Mouse (Mus musculus) neural tube, embryonic 12.5 days (tissue): Measurements from ENCODE around the gene Lrrc23. TPM values are rescaled to one million over a fixed set of nuclear protein-coding genes. Genes with fewer than 3 reads are reported as not detected.
A peak's percentile ranks its signal among the peaks of the same experiment; 100 is the strongest.
"Not testable (repeated sequence)": the region's sequence is repeated elsewhere in the genome, so short reads cannot be mapped to it uniquely, and the experiment has no call there.

Source experiments
- ATAC-seq: fragments of 200-750 bp; cut with Nextera tagmentation; 2 replicates; pipeline ENCODE4 v1.8.0; 2017; ENCODE audit warnings: low read depth, mild to moderate bottlenecking, moderate TSS enrichment, moderate library complexity; ENCODE audit not compliant: low FRiP score
- H3K27ac ChIP-seq: fragments of 300-500 bp; sonication (generic); 2 replicates; pipeline ENCODE4 v1.5.1; 2016
- H3K27me3 ChIP-seq: fragments of 300-500 bp; sonication (generic); replicated peaks from 2 replicates; pipeline ENCODE4 v1.6.1; 2016; ENCODE audit warnings: mild to moderate bottlenecking
- H3K36me3 ChIP-seq: fragments of 300-500 bp; sonication (generic); 2 replicates; pipeline ENCODE4 v1.6.1; 2016; ENCODE audit warnings: mild to moderate bottlenecking
- H3K4me1 ChIP-seq: fragments of 300-500 bp; sonication (generic); 2 replicates; pipeline ENCODE4 v1.6.1; 2016
- H3K4me2 ChIP-seq: fragments of 300-500 bp; sonication (generic); replicated peaks from 2 replicates; pipeline ENCODE4 v1.6.1; 2016; ENCODE audit warnings: mild to moderate bottlenecking
- H3K4me3 ChIP-seq: fragments of 300-500 bp; sonication (generic); 2 replicates; pipeline ENCODE4 v1.5.1; 2016
- H3K9ac ChIP-seq: fragments of 300-500 bp; sonication (generic); 2 replicates; pipeline ENCODE4 v1.6.1; 2016; ENCODE audit warnings: mild to moderate bottlenecking
- H3K9me3 ChIP-seq: fragments of 300-500 bp; sonication (generic); 2 replicates; pipeline ENCODE4 v1.6.1; 2016; ENCODE audit warnings: mild to moderate bottlenecking
- WGBS: fragments of 180-500 bp; shearing (Covaris S2); methylation state at CpG from one replicate; pipeline ENCODE4 v1.1.7; 2016; 5-methylcytosine and 5-hydroxymethylcytosine counted together
- polyA plus RNA-seq: library from polyadenylated mRNA; unstranded; fragments of >200 nt; fragmentation: Nextera tagmentation; extraction: Ambion mirVana; gene quantifications from 2 replicates; pipeline ENCODE4 v1.2.1, GENCODE M21; 2016

Gene Lrrc23
- polyA plus RNA-seq, 1 experiment from 2014 or later, result 0.85 TPM

DNA sequence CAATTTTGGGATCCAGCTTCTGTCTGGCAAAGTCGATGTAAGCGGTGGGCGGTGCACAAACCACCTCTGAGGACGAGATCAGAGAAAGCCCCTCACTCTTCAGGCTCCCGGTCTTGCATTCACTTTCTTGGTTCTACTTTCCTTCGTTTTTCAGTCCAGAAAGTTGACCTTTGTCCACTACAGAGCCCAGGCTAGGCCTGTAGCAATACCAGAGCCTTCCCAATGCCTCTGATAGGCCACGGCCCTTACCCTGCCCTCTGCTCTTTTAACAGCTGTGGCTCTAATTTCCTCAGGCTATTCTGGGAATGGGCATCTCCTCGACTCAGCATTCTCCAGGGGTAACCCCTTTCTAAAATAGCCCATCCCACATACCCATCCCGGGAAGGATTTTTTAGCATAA is 33.3 kb upstream of the Lrrc23 start:
- H3K4me2 ChIP-seq, result peak overlapping the region; percentile 89
- 21% methylated on average over 9 of the region's 9 CpGs for WGBS
- no peak overlapping the region for H3K27ac ChIP-seq
- H3K4me3 ChIP-seq, result peak overlapping the region; percentile 67
- no peaks in the 10 kb centered on the region for H3K9me3 ChIP-seq
- ATAC-seq, result no peak
- peaks cover 40% of the 10 kb centered on the region for H3K36me3 ChIP-seq
- no peaks in the 10 kb centered on the region for H3K27me3 ChIP-seq
- H3K4me1 ChIP-seq, result peaks cover 54% of the 10 kb centered on the region
- H3K9ac ChIP-seq, result peak overlapping the region; percentile 82

DNA sequence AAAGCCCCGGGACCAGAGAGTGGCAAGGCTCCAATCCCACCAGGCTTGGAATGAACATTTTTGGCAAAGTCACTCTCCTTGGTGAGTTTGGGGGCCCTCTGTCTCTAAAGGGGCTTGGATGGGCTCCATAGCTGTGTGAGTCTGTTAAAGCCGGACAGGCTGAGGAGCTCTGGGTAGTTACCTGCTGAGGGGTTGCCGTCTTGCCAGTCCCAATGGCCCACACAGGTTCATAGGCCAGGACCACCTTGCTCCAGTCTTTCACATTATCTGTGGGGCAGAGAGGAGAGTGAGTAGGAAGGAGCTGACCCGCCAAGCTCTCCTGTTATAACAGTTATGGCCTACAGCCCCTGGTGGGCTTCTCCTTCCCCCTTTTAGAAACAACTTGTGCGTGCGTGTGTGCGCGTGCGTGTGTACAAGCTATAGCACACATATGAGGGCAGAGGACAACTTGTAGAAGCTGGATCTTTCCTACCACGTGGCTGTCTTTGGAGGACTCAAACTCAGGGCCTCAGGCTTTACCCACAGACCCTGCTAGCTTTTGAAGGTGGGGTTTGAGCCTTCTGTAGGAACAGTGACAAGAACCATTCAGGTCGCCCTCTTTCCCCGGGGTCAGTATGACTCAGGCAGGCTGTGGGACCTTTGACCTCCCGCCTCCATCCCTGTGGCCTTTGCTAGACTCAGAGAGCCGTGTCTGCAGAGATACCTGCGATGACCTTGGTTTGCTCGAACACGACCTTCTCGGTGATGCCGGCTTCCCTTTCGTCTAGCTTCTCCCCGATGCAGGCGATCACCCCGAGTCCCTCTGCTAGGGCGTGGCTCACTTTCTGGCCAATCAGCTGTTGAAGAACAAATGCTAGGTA is 32.4 kb upstream of the Lrrc23 start:
- Histone ChIP-seq H3K9me3 (no peaks in the 10 kb centered on the region), H3K27ac (no peak overlapping the region), H3K4me2 (peak overlapping the region; percentile 89), H3K4me3 (0 out of 2 replicates have a peak overlapping the region, but pooled peaks have one; percentile 67), H3K36me3 (peaks cover 31% of the 10 kb centered on the region), H3K27me3 (no peaks in the 10 kb centered on the region), H3K4me1 (peaks cover 54% of the 10 kb centered on the region), H3K9ac (no peak overlapping the region)
- WGBS, result 89% methylated on average over 24 of the region's 24 CpGs
- ATAC-seq, result no peak

DNA sequence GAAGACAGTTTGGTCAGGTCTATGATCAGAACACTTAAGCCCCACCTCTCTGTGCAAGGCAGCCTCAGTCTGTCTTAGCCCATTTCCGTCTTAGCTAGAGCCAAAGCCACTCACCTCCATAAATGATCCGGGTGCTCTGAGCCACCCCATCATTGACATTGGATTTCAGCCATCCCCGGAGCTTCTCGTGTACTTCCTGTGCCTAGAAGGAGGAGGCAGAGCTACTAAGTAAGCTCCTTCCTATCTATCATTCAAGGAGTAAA is 31.8 kb upstream of the Lrrc23 start:
- Histone ChIP-seq H3K27me3 (no peaks in the 10 kb centered on the region), H3K4me2 (no peak overlapping the region), H3K9ac (no peak overlapping the region), H3K4me3 (no peak overlapping the region), H3K4me1 (peaks cover 54% of the 10 kb centered on the region), H3K9me3 (no peaks in the 10 kb centered on the region), H3K36me3 (peaks cover 25% of the 10 kb centered on the region), H3K27ac (no peak overlapping the region)
- ATAC-seq, result no peak
- 83% methylated on average over 4 of the region's 4 CpGs for WGBS

DNA sequence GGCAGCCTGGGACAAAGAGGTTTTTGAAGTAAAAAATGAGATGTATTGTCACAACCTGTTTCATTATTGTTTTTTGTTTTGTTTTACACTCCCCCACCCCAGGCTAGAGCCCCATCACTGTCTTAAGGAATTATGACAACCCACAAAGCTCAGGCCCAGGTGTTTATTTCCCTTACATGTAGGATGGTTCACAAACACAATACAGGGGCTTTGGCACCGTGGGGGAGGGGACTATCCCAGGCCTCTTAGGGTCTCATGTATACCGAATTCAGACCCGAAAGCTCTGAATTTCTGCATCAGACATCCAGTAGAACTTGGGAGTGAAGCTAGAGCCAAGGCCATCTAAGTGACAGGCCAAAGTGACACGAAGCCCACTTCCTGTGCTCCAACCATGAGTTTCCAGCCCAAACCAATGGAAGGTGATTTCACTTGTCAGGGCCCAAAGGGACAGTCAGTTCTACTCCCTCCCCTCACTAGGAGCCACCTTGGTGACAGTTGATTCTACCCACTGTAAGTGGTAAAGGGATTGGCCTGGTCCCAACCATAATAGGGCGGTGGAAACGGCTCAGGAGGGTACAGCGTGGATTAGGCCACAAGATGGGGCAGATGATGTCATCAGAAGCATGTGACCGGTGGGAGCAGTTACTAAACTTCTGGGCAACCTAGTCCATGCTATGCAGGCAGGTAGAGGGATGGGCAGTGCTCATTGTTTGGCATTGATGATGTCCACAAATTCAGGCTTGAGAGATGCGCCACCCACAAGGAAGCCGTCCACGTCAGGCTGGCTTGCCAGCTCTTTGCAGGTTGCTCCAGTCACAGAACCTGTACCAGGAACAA is 31.3 kb upstream of the Lrrc23 start:
- H3K9me3 ChIP-seq, H3K9ac ChIP-seq, H3K4me3 ChIP-seq, H3K4me2 ChIP-seq, H3K27ac ChIP-seq, H3K27me3 ChIP-seq, ATAC-seq: not testable (repeated sequence)
- peaks cover 54% of the 10 kb centered on the region for H3K4me1 ChIP-seq
- 87% methylated on average over 11 of the region's 11 CpGs for WGBS
- peaks cover 19% of the 10 kb centered on the region for H3K36me3 ChIP-seq

DNA sequence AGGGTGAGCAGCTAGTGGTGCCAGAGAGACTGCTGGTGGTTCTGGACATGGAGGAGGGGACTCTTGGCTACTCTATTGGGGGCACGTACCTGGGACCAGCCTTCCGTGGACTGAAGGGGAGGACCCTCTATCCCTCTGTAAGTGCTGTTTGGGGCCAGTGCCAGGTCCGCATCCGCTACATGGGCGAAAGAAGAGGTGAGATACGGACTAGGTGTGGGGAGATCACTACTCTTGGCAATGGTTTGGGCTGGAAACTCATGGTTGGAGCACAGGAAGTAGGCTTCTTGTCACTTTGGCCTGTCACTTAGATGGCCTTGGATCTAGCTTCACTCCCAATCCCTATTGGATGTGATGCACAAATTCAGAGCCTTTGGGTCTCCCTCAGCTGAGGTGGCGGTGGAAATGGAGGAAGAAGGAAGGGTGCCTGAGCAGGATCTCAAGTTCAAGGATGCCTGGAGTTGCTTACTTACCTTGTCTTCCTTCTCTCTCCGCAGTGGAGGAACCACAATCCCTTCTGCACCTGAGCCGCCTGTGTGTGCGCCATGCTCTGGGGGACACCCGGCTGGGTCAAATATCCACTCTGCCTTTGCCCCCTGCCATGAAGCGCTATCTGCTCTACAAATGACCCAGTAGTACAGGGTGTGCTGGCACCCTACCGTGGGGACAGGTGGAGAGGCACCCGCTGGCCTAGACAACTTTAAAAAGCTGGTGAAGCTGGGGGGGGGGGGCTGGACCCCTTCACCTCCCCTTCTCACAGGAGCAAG is 30.4 kb upstream of the Lrrc23 start:
- WGBS, result 50% methylated on average over 14 of the region's 14 CpGs
- H3K27ac ChIP-seq, result no peak overlapping the region
- ATAC-seq, result no peak

DNA sequence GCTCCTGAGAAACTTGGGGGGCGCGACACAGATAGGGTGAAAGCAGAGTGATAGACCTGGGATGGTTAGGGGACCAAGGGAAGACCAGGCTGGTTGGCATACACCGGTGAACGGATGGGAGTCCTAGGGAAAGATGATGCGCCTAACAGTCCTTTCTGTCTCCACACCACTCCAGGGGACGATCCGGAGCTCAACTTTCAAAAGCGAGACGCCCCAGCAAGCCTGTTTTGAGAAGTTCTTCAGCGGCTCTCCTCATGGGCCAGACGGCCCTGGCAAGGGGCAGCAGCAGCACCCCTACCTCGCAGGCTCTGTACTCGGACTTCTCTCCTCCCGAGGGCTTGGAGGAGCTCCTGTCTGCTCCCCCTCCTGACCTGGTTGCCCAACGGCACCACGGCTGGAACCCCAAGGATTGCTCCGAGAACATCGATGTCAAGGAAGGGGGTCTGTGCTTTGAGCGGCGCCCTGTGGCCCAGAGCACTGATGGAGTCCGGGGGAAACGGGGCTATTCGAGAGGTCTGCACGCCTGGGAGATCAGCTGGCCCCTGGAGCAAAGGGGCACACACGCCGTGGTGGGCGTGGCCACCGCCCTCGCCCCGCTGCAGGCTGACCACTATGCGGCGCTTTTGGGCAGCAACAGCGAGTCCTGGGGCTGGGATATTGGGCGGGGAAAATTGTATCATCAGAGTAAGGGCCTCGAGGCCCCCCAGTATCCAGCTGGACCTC is 29.7 kb upstream of the Lrrc23 start:
- WGBS, result under 1% methylated on average over 35 of the region's 35 CpGs
- H3K9ac ChIP-seq, result peak overlapping the region; percentile 75
- H3K4me2 ChIP-seq, result peak overlapping the region; percentile 97
- H3K27me3 ChIP-seq, result no peaks in the 10 kb centered on the region
- peak overlapping the region; percentile 51 for H3K4me3 ChIP-seq
- no peaks in the 10 kb centered on the region for H3K9me3 ChIP-seq
- H3K4me1 ChIP-seq, result peaks cover 47% of the 10 kb centered on the region
- H3K36me3 ChIP-seq, result peaks cover 12% of the 10 kb centered on the region
- peak; percentile 11 for ATAC-seq
- H3K27ac ChIP-seq, result peak overlapping the region; percentile 53; the same call in 1 of the 2 replicates

More for the DNA sequence above, 30.4 kb upstream of the Lrrc23 start:
- peaks cover 55% of the 10 kb centered on the region for H3K4me1 ChIP-seq
- peak overlapping the region; percentile 75 for H3K9ac ChIP-seq
- no peaks in the 10 kb centered on the region for H3K27me3 ChIP-seq
- H3K4me2 ChIP-seq, result peak overlapping the region; percentile 97
- H3K36me3 ChIP-seq, result peaks cover 12% of the 10 kb centered on the region
- H3K9me3 ChIP-seq, result no peaks in the 10 kb centered on the region
- peak overlapping the region; percentile 51 for H3K4me3 ChIP-seq

DNA sequence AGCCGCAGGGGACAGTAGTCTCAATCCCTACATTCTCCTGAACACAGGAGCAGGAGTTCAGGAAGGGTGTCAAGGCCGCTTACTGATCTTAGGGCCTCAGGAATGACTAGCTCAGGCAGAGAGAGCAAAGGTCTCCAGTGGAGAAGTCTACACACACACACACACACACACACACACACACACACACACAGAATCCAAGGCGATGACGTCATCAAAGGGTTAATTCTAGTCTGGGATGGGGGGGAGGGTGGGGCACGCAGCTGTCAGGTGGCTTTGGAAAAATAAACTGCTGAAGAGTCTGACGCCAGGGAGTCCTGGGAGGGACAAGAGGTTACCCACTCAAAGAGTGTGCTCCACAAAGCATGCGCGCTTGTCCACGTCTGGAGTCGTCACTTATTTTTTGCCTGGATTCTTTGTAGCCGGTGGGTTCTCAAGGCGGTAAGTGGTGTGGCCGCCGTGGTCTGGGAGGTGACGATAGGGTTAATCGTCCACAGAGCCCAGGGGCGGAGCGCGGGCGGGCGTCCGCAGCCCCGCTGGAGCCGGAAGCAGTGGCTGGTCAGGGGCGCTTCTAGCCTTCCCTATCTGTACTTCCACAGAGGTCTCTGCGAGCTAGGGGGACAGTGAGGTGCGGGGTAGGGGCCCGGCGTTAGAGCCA is 29.0 kb upstream of the Lrrc23 start, which contains the start of gene Spsb2:
Gene Spsb2, plus strand, starts transcription at position 304 of the 655 bp plus-strand sequence.
- no peaks in the 10 kb centered on the region for H3K27me3 ChIP-seq
- H3K9ac ChIP-seq, result peak within 1 kb of the TSS; percentile 75
- peak; percentile 21 for ATAC-seq
- peak within 1 kb of the TSS; percentile 97 for H3K4me2 ChIP-seq
- no peaks in the 10 kb centered on the region for H3K9me3 ChIP-seq
- H3K4me1 ChIP-seq, result peaks cover 46% of the 10 kb centered on the region
- peak within 1 kb of the TSS; percentile 51 for H3K4me3 ChIP-seq
- H3K36me3 ChIP-seq, result peaks cover 12% of the 10 kb centered on the region
- H3K27ac ChIP-seq, result peak within 1 kb of the TSS; percentile 53; the same call in 1 of the 2 replicates
- WGBS, result 5% methylated on average over 29 of the region's 29 CpGs

DNA sequence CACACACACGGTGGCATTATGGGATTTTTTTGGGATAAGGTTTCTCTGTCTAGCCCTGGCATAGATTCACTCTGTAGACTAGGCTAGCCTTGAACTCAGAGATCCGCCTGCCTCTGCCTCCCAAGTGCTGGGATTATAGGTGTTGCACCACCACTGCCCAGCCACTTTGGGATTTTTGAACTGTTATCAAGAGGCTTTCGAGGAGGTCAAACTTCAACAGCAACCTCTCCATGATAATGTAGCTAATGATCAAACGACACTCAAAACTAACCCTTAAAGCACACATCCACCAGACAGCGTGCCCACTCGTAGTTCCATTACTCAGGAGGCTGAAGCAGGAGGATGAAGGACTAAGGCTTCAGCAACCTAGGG is 28.4 kb upstream of the Lrrc23 start:
- no peaks in the 10 kb centered on the region for H3K27me3 ChIP-seq
- peak overlapping the region; percentile 97 for H3K4me2 ChIP-seq
- H3K9me3 ChIP-seq, result no peaks in the 10 kb centered on the region
- 88% methylated on average over 6 of the region's 6 CpGs for WGBS
- H3K27ac ChIP-seq, result no peak overlapping the region
- no peak overlapping the region for H3K9ac ChIP-seq
- peaks cover 12% of the 10 kb centered on the region for H3K36me3 ChIP-seq
- peaks cover 41% of the 10 kb centered on the region for H3K4me1 ChIP-seq
- ATAC-seq, result no peak
- peak overlapping the region; percentile 51; the same call in 1 of the 2 replicates for H3K4me3 ChIP-seq

DNA sequence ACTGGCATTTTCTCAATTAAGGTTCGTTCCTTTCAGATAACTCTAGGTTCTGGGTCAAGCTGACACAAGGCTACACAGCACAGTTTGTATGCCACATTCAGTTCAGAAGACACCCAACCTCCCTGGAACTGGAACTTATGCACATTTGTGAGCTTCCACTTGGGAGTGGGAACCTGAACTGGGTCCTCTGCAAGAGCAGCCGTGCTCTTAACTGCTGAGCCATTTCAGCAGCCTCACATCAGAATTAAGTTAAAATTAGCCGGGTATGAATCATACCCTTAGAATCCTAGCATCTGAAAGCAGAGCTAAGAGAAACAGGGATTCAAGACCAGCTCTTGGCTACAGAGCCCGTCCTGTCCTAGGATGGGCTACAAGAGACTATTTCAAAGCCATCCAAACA is 27.8 kb upstream of the Lrrc23 start:
- H3K36me3 ChIP-seq, result peaks cover 11% of the 10 kb centered on the region
- no peak overlapping the region for H3K9ac ChIP-seq
- H3K27ac ChIP-seq, result no peak overlapping the region
- H3K4me2 ChIP-seq, result no peak overlapping the region
- no peak overlapping the region for H3K4me3 ChIP-seq
- WGBS, result 87% methylated on average over 4 of the region's 4 CpGs
- no peaks in the 10 kb centered on the region for H3K9me3 ChIP-seq
- no peak for ATAC-seq
- H3K27me3 ChIP-seq, result no peaks in the 10 kb centered on the region
- peaks cover 35% of the 10 kb centered on the region for H3K4me1 ChIP-seq

DNA sequence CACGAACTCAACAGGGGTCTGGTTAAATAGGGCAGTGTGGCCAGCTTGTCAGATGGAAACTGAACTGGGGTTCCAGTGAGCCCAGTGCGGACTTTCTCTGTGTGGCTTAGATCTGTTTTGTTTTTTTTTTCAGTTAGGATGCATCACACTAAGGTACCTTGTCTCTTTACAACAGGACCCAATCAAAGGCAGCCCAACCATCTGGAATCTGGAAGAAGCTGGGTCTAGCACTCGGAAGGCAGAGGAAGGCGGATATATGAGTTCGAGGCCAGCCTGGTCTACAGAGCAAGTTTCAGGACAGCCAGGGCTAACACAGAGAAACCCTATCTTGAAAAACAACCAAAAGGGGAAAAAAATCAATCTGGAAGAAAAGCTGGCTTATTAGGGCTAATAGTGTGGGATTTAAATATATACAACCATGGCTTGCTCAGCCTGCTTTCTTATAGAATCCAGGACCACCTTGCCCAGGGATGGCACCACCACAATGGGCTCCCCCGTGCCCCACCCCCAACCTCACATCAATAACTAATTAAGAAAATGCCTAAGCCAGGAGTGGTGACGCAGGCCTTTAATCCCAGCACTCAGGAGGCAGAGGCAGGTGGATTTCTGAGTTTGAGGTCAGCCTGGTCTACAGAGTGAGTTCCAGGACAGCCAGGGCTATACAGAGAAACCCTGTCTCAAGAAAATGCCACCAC is 27.1 kb upstream of the Lrrc23 start:
- Histone ChIP-seq H3K27me3 (no peaks in the 10 kb centered on the region), H3K36me3 (peaks cover 4% of the 10 kb centered on the region), H3K4me1 (peaks cover 28% of the 10 kb centered on the region), H3K27ac (no peak overlapping the region), H3K4me2 (peak overlapping the region; percentile 81), H3K9ac (no peak overlapping the region), H3K9me3 (no peaks in the 10 kb centered on the region), H3K4me3 (no peak overlapping the region)
- ATAC-seq, result no peak
- 72% methylated on average over 7 of the region's 7 CpGs for WGBS
